9 mouse cellular contexts compared by ENCODE assay signal in the genomic region with DNA sequence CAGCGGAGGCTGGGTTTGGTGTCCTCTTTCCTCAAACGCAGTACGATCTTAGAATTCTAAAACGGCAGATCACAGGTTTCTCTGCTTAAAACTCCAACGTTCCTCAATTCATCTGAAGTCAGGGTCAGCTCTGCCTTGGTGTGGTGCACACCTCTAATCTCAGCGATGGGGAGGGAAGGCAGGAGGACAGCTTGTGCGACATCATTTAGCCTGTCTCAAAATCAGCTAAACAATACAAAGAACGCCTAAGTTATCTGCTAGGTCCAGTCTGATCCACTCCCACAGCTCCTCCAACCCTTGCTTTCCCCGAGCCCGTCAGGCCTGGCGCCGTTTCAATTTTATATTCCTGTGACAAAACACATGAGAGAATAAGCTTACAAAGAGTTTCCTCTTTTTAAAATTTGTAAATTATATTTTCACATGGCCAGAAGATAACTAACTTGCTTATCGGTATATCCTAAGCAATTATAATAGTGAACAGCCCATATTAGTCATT. TPM values are rescaled to one million over a fixed set of nuclear protein-coding genes. Genes with fewer than 3 reads are reported as not detected.
DNase-seq lines count a peak whose midpoint lies in the region; ATAC-seq and TF ChIP-seq lines count a peak whose summit lies in the region.
"Had no signal": no experiment of that assay in that cellular context is flagged by ENCODE, and none has a peak within 500 bp of the region (broad histone marks: within the 10 kb centered on the region; RNA-seq: fewer than 3 reads in every experiment).

No protein-coding gene starts in this region.

- H3K36me3 ChIP-seq in ES-E14 (ENCODE audit: control insufficient read depth, insufficient read depth, low read length, poor library complexity, severe bottlenecking) = no peaks in the 10 kb centered on the region
- 0 out of 2 replicates have a peak, but pooled peaks cover 2% of the 10 kb centered on the region for H3K36me3 ChIP-seq in forebrain, embryonic 12.5 days (replicated peaks)
- peaks cover 2% of the 10 kb centered on the region; the same call in 1 of the 2 replicates for H3K36me3 ChIP-seq in midbrain, postnatal 0 days (ENCODE audit: insufficient read depth, low read length)

- WGBS in forebrain, embryonic 12.5 days = 28% methylated on average over 13 of the region's 13 CpGs
- WGBS in midbrain, postnatal 0 days = 24% methylated on average over 13 of the region's 13 CpGs

- peak overlapping the region; percentile 45 to 70 for H3K4me3 ChIP-seq in ES-E14 (ENCODE audit: insufficient read depth in 1 of 2, low read depth in 1 of 2, low read length in 2 of 2, poor library complexity in 1 of 2, severe bottlenecking in 1 of 2)
- H3K4me3 ChIP-seq in forebrain, embryonic 12.5 days (replicated peaks) = peak overlapping the region; percentile 36
- H3K4me3 ChIP-seq in midbrain, postnatal 0 days (ENCODE audit: low read depth, low read length) = peak overlapping the region; percentile 36

- peak overlapping the region; percentile 68 for H3K9ac ChIP-seq in ES-E14 (ENCODE audit: insufficient read depth, low read depth, low read length, poor library complexity, severe bottlenecking)
- peak overlapping the region; percentile 51 for H3K9ac ChIP-seq in forebrain, embryonic 12.5 days
- H3K9ac ChIP-seq in midbrain, postnatal 0 days (replicated peaks; ENCODE audit: low read length, poor library complexity, severe bottlenecking) = peak overlapping the region; percentile 39

- no peaks in the 10 kb centered on the region for H3K9me3 ChIP-seq in ES-E14 (ENCODE audit: control insufficient read depth, insufficient read depth, low read depth, low read length)
- no peaks in the 10 kb centered on the region for H3K9me3 ChIP-seq in forebrain, embryonic 12.5 days
- no peaks in the 10 kb centered on the region for H3K9me3 ChIP-seq in midbrain, postnatal 0 days (ENCODE audit: low read length)

- H3K4me1 ChIP-seq in ES-E14 (ENCODE audit: control insufficient read depth in 2 of 2, insufficient read depth in 2 of 2, low read length in 2 of 2, poor library complexity in 1 of 2) = peaks cover 0 to 4% of the 10 kb centered on the region in 2 experiments; a peak in 1 of 4 replicates
- H3K4me1 ChIP-seq in forebrain, embryonic 12.5 days = 0 out of 2 replicates have a peak, but pooled peaks cover 7% of the 10 kb centered on the region
- H3K4me1 ChIP-seq in midbrain, postnatal 0 days (ENCODE audit: insufficient read depth, low read length) = no peaks in the 10 kb centered on the region

- H3K27me3 ChIP-seq in forebrain, embryonic 12.5 days = no peaks in the 10 kb centered on the region
- no peaks in the 10 kb centered on the region for H3K27me3 ChIP-seq in midbrain, postnatal 0 days (ENCODE audit: insufficient read depth, low read length)

- DNase-seq in gastrocnemius, postnatal 14 days = peak; percentile 23
- no peak for DNase-seq in gastrocnemius, postnatal 4 days (ENCODE audit: low spot score in 2 of 2)
- DNase-seq in ES-E14 (ENCODE audit: low read depth, low spot score) = no peak
- DNase-seq in kidney, postnatal 4 days = peak; percentile 28 to 49
- DNase-seq in midbrain, postnatal 0 days (ENCODE audit: low spot score) = peak; percentile 17
- DNase-seq in thymus, postnatal 36 days = no peak
- no peak for DNase-seq in layer of hippocampus, adult 18-20 months (ENCODE audit: low spot score in 2 of 2)

- no peak for TF ChIP-seq CTCF in midbrain, postnatal 0 days (IDR thresholded peaks at IDR 0.05)

- in situ Hi-C loops in ES-E14 (cut with MboI; ENCODE audit: low sequenced_read_pairs in 2 of 2, unreplicated experiment in 2 of 2) = no loop called here

- peak overlapping the region; percentile 59 for H3K4me2 ChIP-seq in forebrain, embryonic 12.5 days
- peak overlapping the region; percentile 56 for H3K4me2 ChIP-seq in midbrain, postnatal 0 days (ENCODE audit: low read depth, low read length, poor library complexity, severe bottlenecking)

- H3K27ac ChIP-seq in ES-E14 (ENCODE audit: insufficient read depth, low read depth, low read length, poor library complexity, severe bottlenecking) = no peak overlapping the region
- H3K27ac ChIP-seq in forebrain, embryonic 12.5 days = peak overlapping the region; percentile 42; the same call in 1 of the 2 replicates
- 0 out of 2 replicates have a peak overlapping the region, but pooled peaks have one; percentile 12 for H3K27ac ChIP-seq in midbrain, postnatal 0 days (ENCODE audit: low read depth, low read length)

- intact Hi-C loops in gastrocnemius, postnatal 14 days (cut with DNase I; ENCODE audit: low total_unique reads) = no loop called here

- 0 out of 2 replicates have a peak, but pooled peaks have one; percentile 40 for ATAC-seq in forebrain, embryonic 12.5 days (ENCODE audit: low FRiP score)
- ATAC-seq in midbrain, postnatal 0 days (ENCODE audit: low FRiP score) = no peak; the same call in 1 of the 2 replicates

TF ChIP-seq in ES-E14, 5 proteins besides CTCF, POLR2A, EP300 and RAD21:
- TF ChIP-seq ZC3H11A (IDR thresholded peaks at IDR 0.05; ENCODE audit: borderline replicate concordance, low read depth, low read length) = no peak
- TF ChIP-seq CHD2 (IDR thresholded peaks at IDR 0.05; ENCODE audit: low read depth, low read length) = no peak
- TF ChIP-seq ZNF384 (IDR thresholded peaks at IDR 0.05; ENCODE audit: low read depth, low read length) = no peak
- no peak for TF ChIP-seq MAFK (IDR thresholded peaks at IDR 0.05; ENCODE audit: insufficient read depth, low read depth, low read length)
- no peak for TF ChIP-seq HCFC1 (IDR thresholded peaks at IDR 0.05; ENCODE audit: borderline replicate concordance, insufficient read depth, low read length)

RNA-seq across cellular contexts. Expression of gene 1700125H20Rik, which starts 13.1 kb away (rescaled TPM):
- total RNA-seq in gastrocnemius, postnatal 14 days (2021) = not detected
- total RNA-seq in gastrocnemius, postnatal 4 days (2021) = under 1 TPM in 1 of 2 experiments, not detected in 1; 0.42 TPM
- not detected in 2 replicates for total RNA-seq in ES-E14 (2012; rRNA removed)
- 0.40 and 0.51 TPM in 2 replicates for polyA plus RNA-seq in forebrain, embryonic 12.5 days (2016; fragmentation: Nextera tagmentation; extraction: Ambion mirVana)
- not detected in 2 replicates for total RNA-seq in midbrain, postnatal 0 days (2014; rRNA removed)
- 2.1 and 2.8 TPM in 2 replicates for polyA plus RNA-seq in midbrain, postnatal 0 days (2015; fragmentation: Nextera tagmentation; extraction: Ambion mirVana)
- total RNA-seq in layer of hippocampus, adult 18-20 months (2021) = not detected
- total RNA-seq: hematopoietic stem cell, adult 5-6 weeks had no signal

RNA-seq across cellular contexts. Expression of gene Usp32, which starts 43.4 kb away (rescaled TPM):
- 1 to 10 TPM; 8.6 to 9.1 TPM for total RNA-seq in gastrocnemius, postnatal 14 days (2021)
- total RNA-seq in gastrocnemius, postnatal 4 days (2021) = 10 to 100 TPM; 14.2 to 17.0 TPM
- 20.1 and 20.3 TPM in 2 replicates for total RNA-seq in ES-E14 (2012; rRNA removed)
- polyA plus RNA-seq in forebrain, embryonic 12.5 days (2016; fragmentation: Nextera tagmentation; extraction: Ambion mirVana) = 7.8 and 8.5 TPM in 2 replicates
- total RNA-seq in midbrain, postnatal 0 days (2014; rRNA removed) = 57.3 and 61.7 TPM in 2 replicates
- 9.5 and 12.0 TPM in 2 replicates for polyA plus RNA-seq in midbrain, postnatal 0 days (2015; fragmentation: Nextera tagmentation; extraction: Ambion mirVana)
- 10 to 100 TPM; 89.1 to 93.3 TPM for total RNA-seq in layer of hippocampus, adult 18-20 months (2021)

RNA-seq across cellular contexts. Expression of gene Appbp2, which starts 51.6 kb away (rescaled TPM):
- 10 to 100 TPM; 11.3 to 12.0 TPM for total RNA-seq in gastrocnemius, postnatal 14 days (2021)
- total RNA-seq in gastrocnemius, postnatal 4 days (2021) = 10 to 100 TPM; 27.2 to 27.4 TPM
- 23.6 and 37.2 TPM in 2 replicates for total RNA-seq in ES-E14 (2012; rRNA removed)
- polyA plus RNA-seq in forebrain, embryonic 12.5 days (2016; fragmentation: Nextera tagmentation; extraction: Ambion mirVana) = 54.6 and 56.7 TPM in 2 replicates
- total RNA-seq in midbrain, postnatal 0 days (2014; rRNA removed) = 61.0 and 70.6 TPM in 2 replicates
- polyA plus RNA-seq in midbrain, postnatal 0 days (2015; fragmentation: Nextera tagmentation; extraction: Ambion mirVana) = 43.2 and 44.1 TPM in 2 replicates
- 10 to 100 TPM; 49.0 to 50.9 TPM for total RNA-seq in layer of hippocampus, adult 18-20 months (2021)

Comparison
In these comparisons a context has a peak if more than half of its experiments do, and no peak if none do; other contexts are left out.
1. DNase-seq: peak in gastrocnemius, postnatal 14 days (single experiment), kidney, postnatal 4 days (2 of 2) and midbrain, postnatal 0 days (single experiment); none in gastrocnemius, postnatal 4 days (0 of 2), ES-E14 (single experiment), thymus, postnatal 36 days (0 of 2) and layer of hippocampus, adult 18-20 months (0 of 2).
2. Peak in every context shown above with its lines, with median percentiles within 50 percentile points of each other: H3K4me3 ChIP-seq and H3K9ac ChIP-seq.